8 mouse cellular contexts compared by ENCODE assay signal in genomic region chr13:6059515-6060228, GRCm38 (mm10).
A peak's percentile ranks its signal among the peaks of the same experiment; 100 is the strongest.
DNase-seq lines count a peak whose midpoint lies in the region; ATAC-seq and TF ChIP-seq lines count a peak whose summit lies in the region.

No protein-coding gene starts in this region.

- H3K27ac ChIP-seq in kidney, adult 2 months (ENCODE audit: insufficient read depth, low read depth, low read length), result no peak overlapping the region
- no peak overlapping the region for H3K27ac ChIP-seq in lung, postnatal 0 days (ENCODE audit: low read length)
- H3K27ac ChIP-seq in stomach, embryonic 14.5 days (ENCODE audit: low read length), result no peak overlapping the region

- intact Hi-C loops in left cerebral cortex, postnatal 25 days (cut with DNase I), result no loop called here

- TF ChIP-seq CTCF in kidney, adult 2 months (conservative IDR thresholded peaks at IDR 0.05; ENCODE audit: insufficient read depth, insufficient read length, low read depth, low read length), result no peak
- TF ChIP-seq CTCF in lung, postnatal 0 days (IDR thresholded peaks at IDR 0.05), result no peak

- TF ChIP-seq POLR2A in kidney, adult 2 months (IDR thresholded peaks at IDR 0.05; ENCODE audit: low read depth, low read length), result no peak

- no peak overlapping the region for H3K9ac ChIP-seq in lung, postnatal 0 days (replicated peaks; ENCODE audit: low read depth)
- no peak overlapping the region for H3K9ac ChIP-seq in stomach, embryonic 14.5 days (replicated peaks; ENCODE audit: low read depth, low read length)

- peak; percentile 86 for ATAC-seq in lung, postnatal 0 days
- ATAC-seq in stomach, embryonic 14.5 days (ENCODE audit: insufficient number of reproducible peaks, insufficient read depth, low FRiP score, low read depth), result peak; percentile 67

- no peaks in the 10 kb centered on the region for H3K4me1 ChIP-seq in kidney, adult 2 months (ENCODE audit: control insufficient read depth, insufficient read depth, low read length)
- H3K4me1 ChIP-seq in lung, postnatal 0 days (ENCODE audit: insufficient read depth, low read depth, low read length), result no peaks in the 10 kb centered on the region
- peaks cover 9% of the 10 kb centered on the region; the same call in 1 of the 2 replicates for H3K4me1 ChIP-seq in stomach, embryonic 14.5 days (ENCODE audit: control insufficient read depth, insufficient read depth, low read length)

- no peak overlapping the region for H3K4me3 ChIP-seq in kidney, adult 2 months (ENCODE audit: insufficient read depth, low read depth, low read length)
- no peak overlapping the region for H3K4me3 ChIP-seq in lung, postnatal 0 days (ENCODE audit: low read depth, low read length)
- no peak overlapping the region for H3K4me3 ChIP-seq in stomach, embryonic 14.5 days (ENCODE audit: low read depth, low read length)

- no peaks in the 10 kb centered on the region for H3K36me3 ChIP-seq in kidney, adult 2 months (ENCODE audit: control insufficient read depth, insufficient read depth, low read length)
- H3K36me3 ChIP-seq in lung, postnatal 0 days (ENCODE audit: insufficient read depth, low read length), result no peaks in the 10 kb centered on the region
- H3K36me3 ChIP-seq in stomach, embryonic 14.5 days (ENCODE audit: control insufficient read depth, insufficient read depth, low read length), result no peaks in the 10 kb centered on the region

- peak; percentile 40 for DNase-seq in 3134 (ENCODE audit: extremely low read depth, insufficient read length, low spot score)
- peak; percentile 64 for DNase-seq in R1 (ENCODE audit: low read depth, low spot score)
- peak; percentile 67 for DNase-seq in gastrocnemius, adult 18-20 months (ENCODE audit: low spot score)
- DNase-seq in kidney, adult 2 months, result peak; percentile 88
- DNase-seq in lung, postnatal 0 days (ENCODE audit: low spot score), result peak; percentile 89
- DNase-seq in left cerebral cortex, postnatal 25 days (ENCODE audit: low spot score in 2 of 2), result no peak
- no peak for DNase-seq in c-Kit-positive CD71-positive TER-119-positive erythroid progenitor cells, embryonic 14.5 days (ENCODE audit: low spot score)

- WGBS in kidney, adult 2 months, result 23% methylated on average over 6 of the region's 6 CpGs
- 24% methylated on average over 6 of the region's 6 CpGs for WGBS in lung, postnatal 0 days
- 9% methylated on average over 6 of the region's 6 CpGs for WGBS in stomach, embryonic 14.5 days

- no peaks in the 10 kb centered on the region for H3K9me3 ChIP-seq in lung, postnatal 0 days (ENCODE audit: low read length)
- no peaks in the 10 kb centered on the region for H3K9me3 ChIP-seq in stomach, embryonic 14.5 days (ENCODE audit: control insufficient read depth, low read depth, low read length)

- H3K4me2 ChIP-seq in lung, postnatal 0 days (replicated peaks; ENCODE audit: low read depth, low read length), result no peak overlapping the region
- no peak overlapping the region for H3K4me2 ChIP-seq in stomach, embryonic 14.5 days (replicated peaks; ENCODE audit: low read depth, low read length)

- peak; percentile 43; the same call in 1 of the 2 replicates for TF ChIP-seq EP300 in lung, postnatal 0 days (IDR thresholded peaks at IDR 0.05)

- no peaks in the 10 kb centered on the region for H3K27me3 ChIP-seq in kidney, adult 2 months (replicated peaks; ENCODE audit: control insufficient read depth, insufficient read depth, low read length)
- H3K27me3 ChIP-seq in lung, postnatal 0 days (replicated peaks; ENCODE audit: insufficient read depth, low read length), result no peaks in the 10 kb centered on the region
- no peaks in the 10 kb centered on the region for H3K27me3 ChIP-seq in stomach, embryonic 14.5 days (ENCODE audit: control insufficient read depth, insufficient read depth, low read length)

Comparison
In these comparisons a context has a peak if more than half of its experiments do, and no peak if none do; other contexts are left out.
1. DNase-seq: peak in 3134 (single experiment), R1 (single experiment), gastrocnemius, adult 18-20 months (single experiment), kidney, adult 2 months (single experiment) and lung, postnatal 0 days (single experiment); none in left cerebral cortex, postnatal 25 days (0 of 2) and c-Kit-positive CD71-positive TER-119-positive erythroid progenitor cells, embryonic 14.5 days (single experiment).